Mouse (Mus musculus): Measurements from ENCODE around the gene Pfkm.

DNA sequence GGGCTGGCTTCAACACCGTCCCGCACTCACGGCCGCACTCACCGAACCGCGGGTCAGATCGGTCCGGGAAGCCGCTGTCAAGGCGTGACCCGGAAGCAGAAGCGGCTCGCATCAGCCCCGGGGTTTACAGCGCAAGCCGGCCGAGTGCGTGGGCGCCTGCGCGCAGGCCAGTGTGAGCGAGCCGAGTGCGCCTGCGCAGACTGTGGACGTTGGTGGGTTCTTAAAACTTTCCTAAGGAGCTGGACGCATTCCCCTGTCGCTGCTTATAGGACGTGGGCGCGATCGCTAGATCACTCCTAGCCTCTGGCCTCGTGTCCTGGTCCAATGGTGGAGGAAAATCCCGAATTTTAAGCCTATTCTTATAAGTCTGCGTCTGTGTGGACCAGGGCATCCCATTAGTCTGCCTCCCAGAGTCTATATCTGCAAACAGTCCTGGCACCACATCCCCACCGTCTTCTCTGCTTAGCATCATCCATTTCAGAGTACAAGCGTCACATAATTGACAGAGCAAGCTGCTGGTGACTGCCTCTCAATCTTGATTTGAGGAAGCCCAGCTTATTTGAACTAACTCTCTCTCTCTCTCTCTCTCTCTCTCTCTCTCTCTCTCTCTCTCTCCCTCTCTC, 53.3 kb downstream of the Pfkm start:
- TF ChIP-seq POLR2A (IDR thresholded peaks at IDR 0.05; ENCODE audit: insufficient read length, low read depth) (peak; percentile 84), TCF12 (IDR thresholded peaks at IDR 0.05; ENCODE audit: insufficient read depth, poor library complexity, severe bottlenecking) (no peak), MYOD1 (IDR thresholded peaks at IDR 0.05; ENCODE audit: control insufficient read depth in 1 of 3, insufficient read length in 2 of 3, low read depth in 2 of 3) (peak in 1 of 3 experiments; percentile 13)

Measured in myocyte (in vitro differentiated cells).